8 mouse cellular contexts compared by ENCODE assay signal in genomic region chr2:158339948-158340564, GRCm38 (mm10). TPM values are rescaled to one million over a fixed set of nuclear protein-coding genes. Genes with fewer than 3 reads are reported as not detected.
DNase-seq lines count a peak whose midpoint lies in the region; ATAC-seq and TF ChIP-seq lines count a peak whose summit lies in the region.

No protein-coding gene starts in this region.

- no peak for ATAC-seq in heart, embryonic 11.5 days (replicated peaks; ENCODE audit: insufficient number of reproducible peaks, low FRiP score, low TSS enrichment)
- ATAC-seq in forebrain, embryonic 15.5 days (replicated peaks): peak; percentile 51; the same call in 1 of the 2 replicates
- peak; percentile 64; the same call in 1 of the 2 replicates for ATAC-seq in megakaryocyte-erythroid progenitor cell, adult 5-6 weeks (replicated peaks; ENCODE audit: low FRiP score, low TSS enrichment, poor library complexity, severe bottlenecking)

- no peaks in the 10 kb centered on the region for H3K4me1 ChIP-seq in heart, adult 2 months (ENCODE audit: control insufficient read depth, insufficient read depth, low read length)
- H3K4me1 ChIP-seq in heart, embryonic 11.5 days (ENCODE audit: control insufficient read depth, insufficient read depth, low read length): no peaks in the 10 kb centered on the region
- H3K4me1 ChIP-seq in forebrain, embryonic 15.5 days: 0 out of 2 replicates have a peak, but pooled peaks cover 3% of the 10 kb centered on the region

- 32% methylated on average over 11 of the region's 11 CpGs for WGBS in heart, adult 2 months
- 37% methylated on average over 11 of the region's 11 CpGs for WGBS in heart, embryonic 11.5 days (ENCODE audit: insufficient replicate concordance)
- WGBS in forebrain, embryonic 15.5 days: 29% methylated on average over 11 of the region's 11 CpGs

- H3K4me2 ChIP-seq in heart, embryonic 11.5 days: no peak overlapping the region
- H3K4me2 ChIP-seq in forebrain, embryonic 15.5 days (replicated peaks): no peak overlapping the region

- H3K79me2 ChIP-seq in heart, adult 2 months (replicated peaks; ENCODE audit: control insufficient read depth, insufficient read depth, low read length): no peaks in the 10 kb centered on the region

- H3K9ac ChIP-seq in heart, adult 2 months (ENCODE audit: low read depth, low read length): no peak overlapping the region
- no peak overlapping the region for H3K9ac ChIP-seq in heart, embryonic 11.5 days (ENCODE audit: low read depth, low read length)
- no peak overlapping the region for H3K9ac ChIP-seq in forebrain, embryonic 15.5 days (replicated peaks)

- intact Hi-C loops in heart, adult 2 months (cut with DNase I): loop anchor here (2.0 to 10.0 kb wide), 3 partner anchors 113 to 735 kb away; no protein-coding TSS in a partner anchor

- no peak for TF ChIP-seq POLR2A in heart, adult 2 months (IDR thresholded peaks at IDR 0.05; ENCODE audit: insufficient read depth, low read depth, low read length)

- DNase-seq in heart, adult 2 months: peak; percentile 15 to 61
- DNase-seq in CD4-positive helper T cell, adult 2 months (ENCODE audit: low read depth, low spot score): peak; percentile 72
- peak; percentile 63 for DNase-seq in c-Kit-positive CD71-negative TER-119-negative erythroid progenitor cells, embryonic 14.5 days (ENCODE audit: low read depth)
- DNase-seq in layer of hippocampus, adult 9-11 months: peak; percentile 30
- peak; percentile 43 to 78 for DNase-seq in spleen, postnatal 4 days (ENCODE audit: low spot score in 2 of 2)

- H3K27me3 ChIP-seq in heart, adult 2 months (ENCODE audit: control insufficient read depth, insufficient read depth, low read length): no peaks in the 10 kb centered on the region
- H3K27me3 ChIP-seq in heart, embryonic 11.5 days (ENCODE audit: control insufficient read depth, insufficient read depth, low read length): no peaks in the 10 kb centered on the region
- no peaks in the 10 kb centered on the region for H3K27me3 ChIP-seq in forebrain, embryonic 15.5 days

- TF ChIP-seq CTCF in heart, adult 2 months (IDR thresholded peaks at IDR 0.05): peak; percentile 94

- peak; percentile 55; the same call in 1 of the 2 replicates for TF ChIP-seq EP300 in heart, adult 2 months (IDR thresholded peaks at IDR 0.05; ENCODE audit: insufficient read depth, low read depth, low read length)

- H3K9me3 ChIP-seq in heart, embryonic 11.5 days (replicated peaks; ENCODE audit: control insufficient read depth, low read length): no peaks in the 10 kb centered on the region
- H3K9me3 ChIP-seq in forebrain, embryonic 15.5 days: no peaks in the 10 kb centered on the region

- no peak overlapping the region for H3K4me3 ChIP-seq in heart, adult 2 months
- H3K4me3 ChIP-seq in heart, embryonic 11.5 days (ENCODE audit: low read depth, low read length): no peak overlapping the region
- H3K4me3 ChIP-seq in forebrain, embryonic 15.5 days: no peak overlapping the region

- H3K27ac ChIP-seq in heart, adult 2 months: no peak overlapping the region
- H3K27ac ChIP-seq in heart, embryonic 11.5 days (ENCODE audit: low read depth, low read length): no peak overlapping the region
- no peak overlapping the region; the same call in 1 of the 2 replicates for H3K27ac ChIP-seq in forebrain, embryonic 15.5 days (replicated peaks)

- H3K36me3 ChIP-seq in heart, adult 2 months (ENCODE audit: control insufficient read depth, insufficient read depth, low read length): no peaks in the 10 kb centered on the region
- H3K36me3 ChIP-seq in heart, embryonic 11.5 days (ENCODE audit: control insufficient read depth, insufficient read depth, low read length): no peaks in the 10 kb centered on the region
- no peaks in the 10 kb centered on the region for H3K36me3 ChIP-seq in forebrain, embryonic 15.5 days

RNA-seq across cellular contexts. Expression of gene Lbp, which starts 33.8 kb away (rescaled TPM):
- total RNA-seq in heart, adult 2 months (2021): 1 to 10 TPM; 5.0 to 6.4 TPM
- 22.4 and 27.1 TPM in 2 replicates for polyA plus RNA-seq in heart, adult 2 months (2012; rRNA removed)
- 9.2 and 10.1 TPM in 2 replicates for polyA plus RNA-seq in heart, embryonic 11.5 days (2014; fragmentation: Nextera tagmentation; extraction: Ambion mirVana)
- polyA plus RNA-seq in forebrain, embryonic 15.5 days (2015; fragmentation: Nextera tagmentation; extraction: Ambion mirVana): 2.4 and 2.7 TPM in 2 replicates
- total RNA-seq in megakaryocyte-erythroid progenitor cell, adult 5-6 weeks (2014; fragmentation: Nextera tagmentation): 3.6 TPM in 1 of 2 replicates, not detected in the other
- total RNA-seq in megakaryocyte-erythroid progenitor cell, adult 5-6 weeks (2017): 1.9 TPM in 1 of 2 replicates, not detected in the other

RNA-seq across cellular contexts. Expression of gene Snhg11, which starts 35.4 kb away (rescaled TPM):
- total RNA-seq in heart, adult 2 months (2021): under 1 TPM in 1 of 2 experiments, not detected in 1; 0.05 TPM
- 0.55 and 1.1 TPM in 2 replicates for polyA plus RNA-seq in heart, adult 2 months (2012; rRNA removed)
- polyA plus RNA-seq in heart, embryonic 11.5 days (2014; fragmentation: Nextera tagmentation; extraction: Ambion mirVana): 1.3 and 1.6 TPM in 2 replicates
- polyA plus RNA-seq in forebrain, embryonic 15.5 days (2015; fragmentation: Nextera tagmentation; extraction: Ambion mirVana): 108 and 109 TPM in 2 replicates
- not detected in 2 replicates for total RNA-seq in megakaryocyte-erythroid progenitor cell, adult 5-6 weeks (2014; fragmentation: Nextera tagmentation)
- not detected in 2 replicates for total RNA-seq in megakaryocyte-erythroid progenitor cell, adult 5-6 weeks (2017)

Comparison
In these comparisons a context has a peak if more than half of its experiments do, and no peak if none do; other contexts are left out.
1. RNA of gene Snhg11, which starts 35.4 kb away (polyA plus RNA-seq): 108 to 109 TPM in forebrain, embryonic 15.5 days; 1.3 to 1.6 TPM in heart, embryonic 11.5 days and 0.55 to 1.1 TPM in heart, adult 2 months; every median in the first group is over 10 times any median in the second.
2. Peak in every context shown above with its lines, with median percentiles within 50 percentile points of each other: DNase-seq.